Mouse (Mus musculus) heart, embryonic 11.5 days (tissue): ENCODE measurements around the gene Clmp. TPM values are rescaled to one million over a fixed set of nuclear protein-coding genes. Genes with fewer than 3 reads are reported as not detected.
A peak's percentile ranks its signal among the peaks of the same experiment; 100 is the strongest.
"Not testable (repeated sequence)": the region's sequence is repeated elsewhere in the genome, so short reads cannot be mapped to it uniquely, and the experiment has no call there.

Source experiments
- ATAC-seq: fragments of 200-750 bp; cut with Nextera tagmentation; replicated peaks from 2 replicates; pipeline ENCODE4 v1.8.0; 2017; ENCODE audit warnings: moderate library complexity; ENCODE audit not compliant: insufficient number of reproducible peaks, low FRiP score, low TSS enrichment
- H3K27ac ChIP-seq: fragments of 300-500 bp; sonication (generic); 2 replicates; pipeline ENCODE4 v1.5.1; 2014; ENCODE audit warnings: mild to moderate bottlenecking, low read depth, low read length
- H3K27me3 ChIP-seq: fragments of 300-500 bp; sonication (generic); 2 replicates; pipeline ENCODE4 v1.6.1; 2014; ENCODE audit warnings: mild to moderate bottlenecking, low read length, mixed read lengths; ENCODE audit not compliant: control insufficient read depth, insufficient read depth
- H3K36me3 ChIP-seq: fragments of 300-500 bp; sonication (generic); 2 replicates; pipeline ENCODE4 v1.6.1; 2014; ENCODE audit warnings: mild to moderate bottlenecking, low read length, moderate library complexity, mixed read lengths; ENCODE audit not compliant: control insufficient read depth, insufficient read depth
- H3K4me1 ChIP-seq: fragments of 300-500 bp; sonication (generic); 2 replicates; pipeline ENCODE4 v1.6.1; 2014; ENCODE audit warnings: low read length; ENCODE audit not compliant: control insufficient read depth, insufficient read depth
- H3K4me2 ChIP-seq: fragments of 300-500 bp; sonication (generic); 2 replicates; pipeline ENCODE4 v1.6.1; 2014; ENCODE audit warnings: mild to moderate bottlenecking, moderate library complexity
- H3K4me3 ChIP-seq: fragments of 300-500 bp; sonication (generic); 2 replicates; pipeline ENCODE4 v1.5.1; 2014; ENCODE audit warnings: low read depth, low read length
- H3K9ac ChIP-seq: fragments of 300-500 bp; sonication (generic); 2 replicates; pipeline ENCODE4 v1.6.1; 2014; ENCODE audit warnings: mild to moderate bottlenecking, low read depth, low read length, moderate library complexity
- H3K9me3 ChIP-seq: fragments of 300-500 bp; sonication (generic); replicated peaks from 2 replicates; pipeline ENCODE4 v1.6.1; 2016; ENCODE audit warnings: low read length; ENCODE audit not compliant: control insufficient read depth
- WGBS: fragments of 180-500 bp; shearing (Covaris S2); extraction: QIAGEN DNeasy Blood & Tissue Kit; methylation state at CpG from one replicate; pipeline ENCODE4 v1.1.7; 2014; ENCODE audit not compliant: insufficient replicate concordance; 5-methylcytosine and 5-hydroxymethylcytosine counted together
- polyA plus RNA-seq: library from polyadenylated mRNA; unstranded; fragments of >200 nt; fragmentation: Nextera tagmentation; extraction: Ambion mirVana; gene quantifications from 2 replicates; pipeline ENCODE4 v1.2.1, GENCODE M21; 2014

The Clmp gene
- polyA plus RNA-seq, 1 experiment from 2014 or later, result 15.3 TPM

DNA sequence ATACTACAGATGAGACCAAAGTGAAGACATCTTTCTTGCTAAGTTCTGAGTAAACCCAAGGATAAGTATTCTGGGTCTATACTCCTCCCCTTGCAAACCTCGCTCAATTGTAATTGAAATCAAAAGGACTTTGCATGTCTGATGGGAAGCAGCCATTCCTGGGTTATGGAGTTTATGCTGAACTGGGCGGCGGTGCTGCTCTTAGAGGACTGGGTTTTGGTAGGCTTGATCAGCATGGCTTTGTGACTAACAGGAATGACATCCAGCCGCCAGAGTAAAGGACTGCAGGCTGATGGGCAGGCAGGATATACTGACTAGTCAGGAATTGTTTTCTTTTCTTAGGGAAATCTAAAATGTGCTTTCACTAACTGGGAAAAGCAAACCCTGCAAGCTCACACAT is 82.2 kb downstream of the Clmp start:
- no peaks in the 10 kb centered on the region for H3K27me3 ChIP-seq
- H3K36me3 ChIP-seq, result no peaks in the 10 kb centered on the region
- no peak overlapping the region for H3K4me2 ChIP-seq
- no peaks in the 10 kb centered on the region for H3K4me1 ChIP-seq
- no peak overlapping the region for H3K27ac ChIP-seq
- 72% methylated on average over 4 of the region's 4 CpGs for WGBS
- no peak overlapping the region for H3K9ac ChIP-seq
- no peak for ATAC-seq
- H3K9me3 ChIP-seq, result no peaks in the 10 kb centered on the region
- H3K4me3 ChIP-seq, result no peak overlapping the region

DNA sequence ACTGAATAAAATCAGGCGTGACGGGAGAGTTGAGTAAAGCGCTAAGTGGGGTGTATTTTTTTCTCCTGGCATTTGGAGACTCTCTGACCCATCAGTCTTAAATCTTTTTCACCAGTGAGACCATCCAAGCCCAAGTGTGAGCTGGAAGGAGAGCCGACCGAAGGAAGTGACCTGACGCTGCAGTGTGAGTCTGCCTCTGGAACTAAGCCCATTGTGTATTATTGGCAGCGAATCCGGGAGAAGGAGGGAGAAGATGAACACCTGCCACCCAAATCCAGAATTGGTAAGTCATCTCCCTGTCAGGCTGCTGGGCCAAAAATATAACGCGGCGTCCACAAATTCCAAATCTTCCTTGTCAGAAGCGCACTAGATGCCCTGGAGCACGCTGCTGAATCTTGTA is 86.5 kb downstream of the Clmp start:
- Histone ChIP-seq H3K9ac (no peak overlapping the region), H3K27me3 (no peaks in the 10 kb centered on the region), H3K4me1 (no peaks in the 10 kb centered on the region), H3K9me3 (no peaks in the 10 kb centered on the region), H3K4me3 (no peak overlapping the region), H3K4me2 (no peak overlapping the region), H3K36me3 (no peaks in the 10 kb centered on the region), H3K27ac (no peak overlapping the region)
- ATAC-seq, result no peak
- 76% methylated on average over 13 of the region's 13 CpGs for WGBS

DNA sequence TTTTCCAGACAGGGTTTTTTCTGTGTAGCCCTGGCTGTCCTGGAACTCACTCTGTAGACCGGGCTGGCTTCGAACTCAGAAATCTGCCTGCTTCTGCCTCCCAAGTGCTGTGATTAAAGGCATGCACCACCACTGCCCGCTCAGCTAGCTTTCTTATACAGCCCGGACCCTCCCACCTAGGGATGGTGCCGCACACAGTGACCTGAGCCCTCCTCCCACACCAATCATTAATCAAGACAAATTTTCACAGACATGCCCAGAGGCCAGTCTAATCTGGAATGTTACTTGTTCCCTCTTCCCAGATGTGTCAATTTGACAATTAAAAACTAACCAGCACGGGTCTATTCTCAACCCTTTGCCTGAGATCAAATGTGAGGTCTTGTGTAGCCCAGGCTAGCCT is 87.4 kb downstream of the Clmp start:
- not testable (repeated sequence) for H3K36me3 ChIP-seq, H3K9ac ChIP-seq, ATAC-seq, H3K4me2 ChIP-seq, H3K9me3 ChIP-seq, H3K27me3 ChIP-seq, H3K4me3 ChIP-seq, H3K27ac ChIP-seq, H3K4me1 ChIP-seq
- 84% methylated on average over 6 of the region's 6 CpGs for WGBS

DNA sequence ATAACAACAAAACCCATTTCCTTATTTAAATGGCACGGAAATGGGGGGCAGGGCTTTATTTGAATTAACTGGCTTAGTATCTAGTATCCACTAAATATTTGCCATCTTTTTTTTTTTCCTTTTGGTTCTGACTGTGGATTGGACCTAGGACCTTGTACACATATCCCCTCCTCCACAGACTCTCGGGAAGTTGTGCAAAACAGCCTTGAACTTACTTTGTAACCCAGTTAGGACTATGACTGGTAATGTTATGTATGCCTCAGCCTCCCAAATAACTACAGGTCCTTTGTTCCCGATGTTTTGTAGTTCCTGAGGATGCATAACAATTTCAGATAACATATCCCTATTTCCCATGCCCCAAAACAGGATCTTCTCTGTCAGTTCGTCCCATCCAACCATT is 88.1 kb downstream of the Clmp start:
- Histone ChIP-seq H3K4me1 (no peaks in the 10 kb centered on the region), H3K27me3 (no peaks in the 10 kb centered on the region), H3K27ac (no peak overlapping the region), H3K9me3 (no peaks in the 10 kb centered on the region), H3K9ac (no peak overlapping the region), H3K4me3 (no peak overlapping the region), H3K36me3 (no peaks in the 10 kb centered on the region), H3K4me2 (no peak overlapping the region)
- no peak for ATAC-seq
- 76% methylated on average over 4 of the region's 4 CpGs for WGBS

DNA sequence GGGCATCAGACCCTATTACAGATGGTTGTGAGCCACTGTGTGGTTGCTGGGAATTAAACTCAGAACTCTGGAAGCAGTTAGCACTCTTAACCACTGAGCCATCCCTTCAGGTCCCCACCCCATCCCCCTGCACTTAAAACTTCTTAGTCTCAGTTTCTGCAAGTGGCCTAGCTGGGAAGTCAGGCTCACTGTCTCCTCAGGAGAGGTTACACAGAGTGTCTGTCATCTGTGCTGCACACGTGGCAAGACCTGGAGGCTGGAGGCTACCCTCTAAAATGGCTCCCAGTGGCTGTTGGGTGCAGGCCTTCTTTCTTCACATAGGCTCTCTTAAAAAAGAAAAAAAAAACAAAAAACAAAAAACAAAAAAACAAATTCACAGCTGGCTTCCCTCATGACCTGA is 90.3 kb downstream of the Clmp start:
- 33% methylated on average over 1 of the region's 1 CpGs for WGBS
- Histone ChIP-seq H3K4me1 (0 out of 2 replicates have a peak, but pooled peaks cover 3% of the 10 kb centered on the region), H3K9ac (no peak overlapping the region), H3K27ac (0 out of 2 replicates have a peak overlapping the region, but pooled peaks have one; percentile 51), H3K4me2 (no peak overlapping the region), H3K4me3 (no peak overlapping the region), H3K27me3 (no peaks in the 10 kb centered on the region), H3K9me3 (no peaks in the 10 kb centered on the region), H3K36me3 (no peaks in the 10 kb centered on the region)
- no peak for ATAC-seq

DNA sequence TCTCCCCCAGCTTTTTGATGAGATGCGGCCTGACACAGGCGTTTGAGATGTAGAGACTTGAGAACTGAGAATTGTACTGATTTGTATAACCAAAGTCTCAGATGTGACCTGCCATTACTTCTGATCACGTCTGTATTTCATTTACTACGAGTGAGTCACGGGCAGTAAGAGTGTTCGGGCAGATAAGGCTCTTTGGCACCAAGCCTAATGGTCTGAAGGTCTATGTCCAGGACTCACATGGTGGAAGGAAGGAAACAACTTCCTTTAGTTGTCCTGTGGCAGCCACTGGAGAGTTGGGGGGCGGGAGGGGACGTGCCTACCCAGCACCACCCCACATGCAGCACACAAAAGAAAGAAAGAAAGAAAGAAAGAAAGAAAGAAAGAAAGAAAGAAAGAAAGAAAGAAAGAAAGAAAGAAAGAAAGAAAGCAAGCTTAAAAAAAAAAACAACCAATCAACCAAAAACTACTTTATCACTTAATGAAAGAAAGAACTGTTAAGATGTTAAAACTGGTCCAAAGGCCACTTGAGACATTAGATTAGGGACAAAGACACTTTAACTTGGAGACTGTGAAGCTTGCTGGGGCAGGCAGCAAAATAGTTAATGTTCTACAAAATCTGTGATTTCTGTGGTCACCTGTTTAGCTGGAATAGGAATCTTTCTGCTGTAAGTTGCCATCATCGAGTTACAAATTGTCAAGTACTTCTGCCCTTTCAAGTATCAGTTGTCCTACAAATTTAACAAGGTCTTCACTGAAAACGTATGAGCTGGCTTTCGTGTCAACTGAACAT is 90.9 kb downstream of the Clmp start:
- no peak overlapping the region for H3K4me2 ChIP-seq
- WGBS, result 56% methylated on average over 11 of the region's 11 CpGs
- 0 out of 2 replicates have a peak, but pooled peaks cover 5% of the 10 kb centered on the region for H3K4me1 ChIP-seq
- no peaks in the 10 kb centered on the region for H3K27me3 ChIP-seq
- no peak; the same call in 1 of the 2 replicates for ATAC-seq
- H3K36me3 ChIP-seq, result no peaks in the 10 kb centered on the region
- no peak overlapping the region for H3K4me3 ChIP-seq
- no peak overlapping the region for H3K9ac ChIP-seq
- H3K9me3 ChIP-seq, result no peaks in the 10 kb centered on the region
- H3K27ac ChIP-seq, result 0 out of 2 replicates have a peak overlapping the region, but pooled peaks have one; percentile 51

DNA sequence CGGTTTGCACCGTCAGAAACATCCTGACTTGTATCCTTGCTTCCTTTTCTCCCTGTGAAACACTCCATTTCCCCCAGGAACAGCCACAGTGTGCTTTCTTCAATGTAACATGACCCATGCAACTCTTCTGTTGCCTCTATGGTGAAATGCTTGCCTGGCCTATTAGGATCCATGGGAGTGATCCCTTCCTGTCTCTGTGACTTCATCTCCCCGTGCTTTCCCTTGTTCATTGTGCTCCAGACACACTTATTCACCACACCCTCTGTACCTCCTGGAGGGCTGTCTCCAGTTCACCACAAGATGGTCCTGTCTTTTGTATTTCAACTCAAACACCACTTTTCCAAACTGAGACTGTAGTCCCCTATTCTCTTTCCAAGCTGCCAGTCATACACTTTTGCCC is 94.3 kb downstream of the Clmp start:
- peaks cover 14% of the 10 kb centered on the region for H3K4me1 ChIP-seq
- no peak for ATAC-seq
- H3K27me3 ChIP-seq, result no peaks in the 10 kb centered on the region
- H3K9me3 ChIP-seq, result no peaks in the 10 kb centered on the region
- no peak overlapping the region for H3K4me2 ChIP-seq
- H3K27ac ChIP-seq, result no peak overlapping the region
- 68% methylated on average over 3 of the region's 3 CpGs for WGBS
- H3K36me3 ChIP-seq, result no peaks in the 10 kb centered on the region
- H3K4me3 ChIP-seq, result no peak overlapping the region
- no peak overlapping the region for H3K9ac ChIP-seq

DNA sequence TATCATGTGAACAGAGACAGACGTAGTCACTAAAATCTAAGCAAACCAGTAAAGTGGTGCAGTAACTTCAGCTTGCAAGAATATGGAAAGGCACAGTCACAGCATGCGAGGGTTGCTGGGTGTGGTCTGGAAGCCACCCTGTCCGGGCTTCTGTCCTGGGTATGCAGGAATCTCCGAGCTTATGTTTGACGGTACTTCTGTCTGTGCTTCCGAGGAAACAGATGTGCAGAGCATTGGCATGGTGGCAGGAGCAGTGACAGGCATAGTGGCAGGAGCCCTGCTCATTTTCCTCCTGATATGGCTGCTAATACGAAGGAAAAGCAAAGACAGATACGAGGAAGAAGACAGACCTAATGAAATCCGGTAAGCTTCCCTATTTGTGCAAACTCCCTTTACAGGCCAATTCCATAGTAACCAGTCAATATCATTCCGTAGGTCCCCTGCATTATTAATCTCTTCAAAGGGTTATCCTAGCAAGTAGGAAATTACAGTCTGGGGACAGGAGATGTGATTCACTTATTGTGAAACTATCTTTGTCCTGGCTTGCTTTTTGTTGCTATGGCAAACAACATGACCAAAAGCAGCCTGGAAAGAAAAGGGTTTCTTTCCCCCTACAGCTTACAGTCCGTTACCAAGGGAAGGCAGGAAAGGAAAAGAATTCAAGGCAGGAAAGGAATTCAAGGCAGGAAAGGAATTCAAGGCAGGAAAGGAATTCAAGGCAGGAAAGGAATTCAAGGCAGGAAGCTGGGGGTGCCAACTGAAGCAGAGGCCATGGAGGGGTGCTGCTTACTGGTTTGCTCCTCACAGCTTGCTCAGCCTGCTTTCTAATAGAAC is 95.3 kb downstream of the Clmp start:
- H3K4me3 ChIP-seq, result no peak overlapping the region
- no peak for ATAC-seq
- H3K36me3 ChIP-seq, result no peaks in the 10 kb centered on the region
- WGBS, result 61% methylated on average over 11 of the region's 11 CpGs
- H3K4me2 ChIP-seq, result no peak overlapping the region
- H3K27me3 ChIP-seq, result no peaks in the 10 kb centered on the region
- peak overlapping the region; percentile 58; the same call in 1 of the 2 replicates for H3K27ac ChIP-seq
- H3K4me1 ChIP-seq, result peaks cover 14% of the 10 kb centered on the region
- no peak overlapping the region for H3K9ac ChIP-seq
- no peaks in the 10 kb centered on the region for H3K9me3 ChIP-seq
